Comparison of ENCODE assay signal across 13 mouse cellular contexts in the genomic region with DNA sequence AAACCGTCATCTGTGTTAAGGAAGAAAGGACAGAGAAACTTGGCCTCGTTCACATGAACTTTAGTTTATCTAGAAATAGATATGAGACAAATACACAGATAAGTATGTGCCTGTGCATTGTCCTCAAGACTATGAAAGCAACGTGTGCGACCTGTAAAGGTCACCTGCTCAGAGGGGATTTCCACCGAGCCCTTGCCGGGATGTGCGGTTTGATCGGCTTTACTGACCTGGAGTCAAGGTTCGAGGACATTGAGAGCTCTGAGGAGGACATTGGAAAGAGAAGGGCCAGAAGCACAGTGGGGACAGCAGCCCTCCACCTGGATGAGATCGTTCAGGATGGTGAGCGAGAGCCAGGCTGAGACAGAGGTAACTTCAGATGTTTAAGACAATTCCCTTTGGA.
DNase-seq lines count a peak whose midpoint lies in the region; ATAC-seq and TF ChIP-seq lines count a peak whose summit lies in the region.
"Had no signal": no experiment of that assay in that cellular context is flagged by ENCODE, and none has a peak within 500 bp of the region (broad histone marks: within the 10 kb centered on the region; RNA-seq: fewer than 3 reads in every experiment).

No protein-coding gene starts in this region.

- WGBS in forebrain, embryonic 10.5 days = 78% methylated on average over 11 of the region's 11 CpGs
- WGBS in forebrain, embryonic 15.5 days = 87% methylated on average over 11 of the region's 11 CpGs
- 67% methylated on average over 11 of the region's 11 CpGs for WGBS in intestine, embryonic 14.5 days
- 50% methylated on average over 11 of the region's 11 CpGs for WGBS in intestine, postnatal 0 days
- WGBS in spleen, adult 2 months = 88% methylated on average over 11 of the region's 11 CpGs
- 59% methylated on average over 11 of the region's 11 CpGs for WGBS in stomach, embryonic 16.5 days
- WGBS in neural tube, embryonic 15.5 days = 91% methylated on average over 11 of the region's 11 CpGs

- H3K27me3 ChIP-seq in forebrain, embryonic 10.5 days (ENCODE audit: poor library complexity, severe bottlenecking) = 0 out of 2 replicates have a peak, but pooled peaks cover 7% of the 10 kb centered on the region
- H3K27me3 ChIP-seq in forebrain, embryonic 15.5 days = no peaks in the 10 kb centered on the region
- H3K27me3 ChIP-seq in intestine, embryonic 14.5 days (replicated peaks; ENCODE audit: control insufficient read depth, insufficient read depth, low read length) = no peaks in the 10 kb centered on the region
- H3K27me3 ChIP-seq in intestine, postnatal 0 days (replicated peaks; ENCODE audit: control insufficient read depth, insufficient read depth, low read length) = no peaks in the 10 kb centered on the region
- H3K27me3 ChIP-seq in spleen, adult 2 months (ENCODE audit: control insufficient read depth, insufficient read depth, low read length) = no peaks in the 10 kb centered on the region
- H3K27me3 ChIP-seq in stomach, embryonic 16.5 days (ENCODE audit: control insufficient read depth, insufficient read depth, low read length) = no peaks in the 10 kb centered on the region
- H3K27me3 ChIP-seq in neural tube, embryonic 15.5 days (replicated peaks) = no peaks in the 10 kb centered on the region
- H3K27me3 ChIP-seq: limb, embryonic 12.5 days had no signal

- H3K4me3 ChIP-seq in forebrain, embryonic 10.5 days = no peak overlapping the region
- no peak overlapping the region for H3K4me3 ChIP-seq in forebrain, embryonic 15.5 days
- no peak overlapping the region for H3K4me3 ChIP-seq in intestine, embryonic 14.5 days (ENCODE audit: low read depth, low read length)
- no peak overlapping the region for H3K4me3 ChIP-seq in intestine, postnatal 0 days (ENCODE audit: low read depth, low read length)
- no peak overlapping the region for H3K4me3 ChIP-seq in spleen, adult 2 months (ENCODE audit: extremely low read depth, insufficient read depth, insufficient read length)
- no peak overlapping the region for H3K4me3 ChIP-seq in stomach, embryonic 16.5 days (replicated peaks; ENCODE audit: low read length)
- H3K4me3 ChIP-seq in neural tube, embryonic 15.5 days (replicated peaks) = no peak overlapping the region
- H3K4me3 ChIP-seq: limb, embryonic 12.5 days had no signal

- H3K9ac ChIP-seq in forebrain, embryonic 15.5 days (replicated peaks) = no peak overlapping the region
- no peak overlapping the region for H3K9ac ChIP-seq in intestine, embryonic 14.5 days (ENCODE audit: low read length)
- no peak overlapping the region for H3K9ac ChIP-seq in intestine, postnatal 0 days (ENCODE audit: low read depth, low read length)
- no peak overlapping the region for H3K9ac ChIP-seq in stomach, embryonic 16.5 days (ENCODE audit: low read length)
- H3K9ac ChIP-seq in neural tube, embryonic 15.5 days (replicated peaks) = no peak overlapping the region
- H3K9ac ChIP-seq: limb, embryonic 12.5 days had no signal

- peak overlapping the region; percentile 85 for H3K27ac ChIP-seq in forebrain, embryonic 10.5 days
- no peak overlapping the region for H3K27ac ChIP-seq in forebrain, embryonic 15.5 days (replicated peaks)
- peak overlapping the region; percentile 81 for H3K27ac ChIP-seq in intestine, embryonic 14.5 days (ENCODE audit: low read depth)
- no peak overlapping the region for H3K27ac ChIP-seq in intestine, postnatal 0 days (ENCODE audit: low read depth, low read length)
- peak overlapping the region; percentile 2; the same call in 1 of the 2 replicates for H3K27ac ChIP-seq in spleen, adult 2 months (ENCODE audit: insufficient read depth, low read length)
- peak overlapping the region; percentile 85 for H3K27ac ChIP-seq in stomach, embryonic 16.5 days (ENCODE audit: low read length)
- H3K27ac ChIP-seq in neural tube, embryonic 15.5 days (replicated peaks) = no peak overlapping the region

- TF ChIP-seq POLR2A in spleen, adult 2 months (IDR thresholded peaks at IDR 0.05; ENCODE audit: low read depth, low read length) = no peak

- no peaks in the 10 kb centered on the region; the same call in none of the 2 replicates for H3K36me3 ChIP-seq in forebrain, embryonic 10.5 days (replicated peaks)
- H3K36me3 ChIP-seq in forebrain, embryonic 15.5 days = no peaks in the 10 kb centered on the region
- H3K36me3 ChIP-seq in intestine, embryonic 14.5 days (ENCODE audit: control insufficient read depth, insufficient read depth, low read length) = no peaks in the 10 kb centered on the region
- H3K36me3 ChIP-seq in intestine, postnatal 0 days (ENCODE audit: control insufficient read depth, insufficient read depth) = no peaks in the 10 kb centered on the region
- H3K36me3 ChIP-seq in spleen, adult 2 months (ENCODE audit: control insufficient read depth, insufficient read depth, low read length) = no peaks in the 10 kb centered on the region
- no peaks in the 10 kb centered on the region for H3K36me3 ChIP-seq in stomach, embryonic 16.5 days (ENCODE audit: control insufficient read depth, insufficient read depth, low read length)
- H3K36me3 ChIP-seq in neural tube, embryonic 15.5 days = no peaks in the 10 kb centered on the region
- H3K36me3 ChIP-seq: limb, embryonic 12.5 days had no signal

- no peak for ATAC-seq in forebrain, embryonic 15.5 days (replicated peaks)
- no peak for ATAC-seq in intestine, embryonic 14.5 days (replicated peaks; ENCODE audit: low FRiP score, low TSS enrichment, low read depth)
- ATAC-seq in intestine, postnatal 0 days = no peak
- ATAC-seq in stomach, embryonic 16.5 days (ENCODE audit: insufficient read depth, low FRiP score) = no peak
- no peak for ATAC-seq in neural tube, embryonic 15.5 days (ENCODE audit: low FRiP score)

- peaks cover 11% of the 10 kb centered on the region; the same call in 1 of the 2 replicates for H3K9me3 ChIP-seq in forebrain, embryonic 10.5 days
- H3K9me3 ChIP-seq in forebrain, embryonic 15.5 days = no peaks in the 10 kb centered on the region
- H3K9me3 ChIP-seq in intestine, embryonic 14.5 days (ENCODE audit: control insufficient read depth, low read length) = no peaks in the 10 kb centered on the region
- H3K9me3 ChIP-seq in intestine, postnatal 0 days (ENCODE audit: control insufficient read depth) = no peaks in the 10 kb centered on the region
- no peaks in the 10 kb centered on the region for H3K9me3 ChIP-seq in stomach, embryonic 16.5 days (replicated peaks; ENCODE audit: control insufficient read depth, low read length)
- no peaks in the 10 kb centered on the region for H3K9me3 ChIP-seq in neural tube, embryonic 15.5 days (replicated peaks)
- H3K9me3 ChIP-seq: limb, embryonic 12.5 days had no signal

- peaks cover 61% of the 10 kb centered on the region for H3K4me1 ChIP-seq in forebrain, embryonic 10.5 days
- H3K4me1 ChIP-seq in forebrain, embryonic 15.5 days = peaks cover 7% of the 10 kb centered on the region
- peaks cover 45% of the 10 kb centered on the region for H3K4me1 ChIP-seq in intestine, embryonic 14.5 days (replicated peaks; ENCODE audit: control insufficient read depth, insufficient read depth, low read length)
- H3K4me1 ChIP-seq in intestine, postnatal 0 days (replicated peaks; ENCODE audit: control insufficient read depth, insufficient read depth, low read length) = 0 out of 2 replicates have a peak, but pooled peaks cover 13% of the 10 kb centered on the region
- H3K4me1 ChIP-seq in spleen, adult 2 months (ENCODE audit: control insufficient read depth, insufficient read depth, insufficient read length) = no peaks in the 10 kb centered on the region
- H3K4me1 ChIP-seq in stomach, embryonic 16.5 days (ENCODE audit: control insufficient read depth, insufficient read depth, low read length) = peaks cover 48% of the 10 kb centered on the region
- H3K4me1 ChIP-seq in neural tube, embryonic 15.5 days = peaks cover 18% of the 10 kb centered on the region

- no peak for DNase-seq in forebrain, embryonic 10.5 days (ENCODE audit: extremely low spot score, low spot score)
- peak; percentile 48 for DNase-seq in intestine, embryonic 14.5 days (ENCODE audit: low spot score)
- no peak for DNase-seq in spleen, adult 2 months (ENCODE audit: low read depth in 1 of 2, low spot score in 2 of 2)
- DNase-seq in spleen, postnatal 10 days (ENCODE audit: low spot score in 2 of 2) = no peak
- DNase-seq: cerebellum, adult 2 months; heart, adult 18-20 months; kidney, adult 8-10 months; layer of hippocampus, adult 9-11 months had no signal

- TF ChIP-seq CTCF in intestine, postnatal 0 days (IDR thresholded peaks at IDR 0.05; ENCODE audit: low read depth) = no peak
- no peak for TF ChIP-seq CTCF in spleen, adult 2 months (IDR thresholded peaks at IDR 0.05; ENCODE audit: extremely low read depth, insufficient read depth, insufficient read length, insufficient replicate concordance)

- no peak overlapping the region for H3K4me2 ChIP-seq in forebrain, embryonic 15.5 days (replicated peaks)
- no peak overlapping the region for H3K4me2 ChIP-seq in intestine, embryonic 14.5 days (ENCODE audit: low read length)
- no peak overlapping the region for H3K4me2 ChIP-seq in intestine, postnatal 0 days (replicated peaks; ENCODE audit: low read depth)
- H3K4me2 ChIP-seq in stomach, embryonic 16.5 days (ENCODE audit: low read depth, low read length) = no peak overlapping the region
- H3K4me2 ChIP-seq in neural tube, embryonic 15.5 days = no peak overlapping the region
- H3K4me2 ChIP-seq: limb, embryonic 12.5 days had no signal

Comparison
In these comparisons a context has a peak if more than half of its experiments do, and no peak if none do; other contexts are left out.
1. H3K27ac ChIP-seq: peak in forebrain, embryonic 10.5 days (single experiment), intestine, embryonic 14.5 days (single experiment), spleen, adult 2 months (single experiment) and stomach, embryonic 16.5 days (single experiment); none in forebrain, embryonic 15.5 days (single experiment), intestine, postnatal 0 days (single experiment) and neural tube, embryonic 15.5 days (single experiment).